Mouse (Mus musculus): ENCODE measurements around the gene Rfx8. TPM values are rescaled to one million over a fixed set of nuclear protein-coding genes. Genes with fewer than 3 reads are reported as not detected.

Gene Rfx8
- polyA plus RNA-seq, 1 experiment from 2014 or later = 0.67 TPM

- Histone ChIP-seq H3K27ac (replicated peaks) (no peak overlapping the region), H3K9me3 (peaks cover 3% of the 10 kb centered on the region; the same call in 1 of the 2 replicates), H3K36me3 (no peaks in the 10 kb centered on the region), H3K9ac (no peak overlapping the region), H3K4me3 (no peak overlapping the region), H3K4me2 (no peak overlapping the region), H3K27me3 (replicated peaks) (no peaks in the 10 kb centered on the region), H3K4me1 (peaks cover 1% of the 10 kb centered on the region; the same call in 1 of the 2 replicates)
- 75% methylated on average over 7 of the region's 7 CpGs for WGBS
- ATAC-seq (ENCODE audit: extremely low read depth, insufficient number of reproducible peaks, low FRiP score, low TSS enrichment) = no peak
Observed at GRCm38 (mm10) chr1:39641667-39642066, 79.1 kb downstream of the Rfx8 start.

DNA sequence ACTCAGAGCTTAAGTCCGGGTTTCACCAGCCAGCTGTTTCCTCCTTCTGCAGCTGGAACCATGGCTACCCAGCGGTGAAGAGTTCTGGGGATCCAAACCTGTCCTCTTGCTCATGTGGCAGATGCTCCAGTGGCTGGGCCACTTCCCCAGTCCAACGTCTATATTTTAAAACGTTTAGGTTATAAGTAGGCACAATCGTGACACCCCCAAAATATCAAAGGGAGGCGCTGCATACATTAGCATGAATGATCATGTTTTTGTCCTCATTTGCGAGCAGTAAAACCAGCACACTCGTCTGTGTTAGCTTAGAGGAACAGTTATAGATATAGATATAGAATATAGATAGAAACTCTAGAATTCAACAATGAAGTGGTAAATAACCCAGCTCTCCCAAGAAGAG lies 83.7 kb downstream of the Rfx8 start:
- H3K27me3 ChIP-seq (replicated peaks) = no peaks in the 10 kb centered on the region; the same call in 1 of the 2 replicates
- no peak overlapping the region for H3K4me2 ChIP-seq
- 56% methylated on average over 8 of the region's 8 CpGs for WGBS
- H3K27ac ChIP-seq (replicated peaks) = no peak overlapping the region
- peaks cover 6% of the 10 kb centered on the region; the same call in 1 of the 2 replicates for H3K4me1 ChIP-seq
- H3K4me3 ChIP-seq = no peak overlapping the region
- no peak for ATAC-seq (ENCODE audit: extremely low read depth, insufficient number of reproducible peaks, low FRiP score, low TSS enrichment)
- H3K9ac ChIP-seq = no peak overlapping the region
- peaks cover 3% of the 10 kb centered on the region; the same call in 1 of the 2 replicates for H3K9me3 ChIP-seq
- no peaks in the 10 kb centered on the region for H3K36me3 ChIP-seq

- no peak for ATAC-seq (ENCODE audit: extremely low read depth, insufficient number of reproducible peaks, low FRiP score, low TSS enrichment)
- H3K27me3 ChIP-seq (replicated peaks) = no peaks in the 10 kb centered on the region; the same call in 1 of the 2 replicates
- H3K36me3 ChIP-seq = no peaks in the 10 kb centered on the region
- H3K4me3 ChIP-seq = no peak overlapping the region
- 11% methylated on average over 5 of the region's 5 CpGs for WGBS
- no peak overlapping the region for H3K4me2 ChIP-seq
- H3K9ac ChIP-seq = peak overlapping the region; percentile 44; the same call in 1 of the 2 replicates
- H3K4me1 ChIP-seq = peaks cover 6% of the 10 kb centered on the region; the same call in 1 of the 2 replicates
- H3K27ac ChIP-seq (replicated peaks) = no peak overlapping the region
- peaks cover 1% of the 10 kb centered on the region; the same call in 1 of the 2 replicates for H3K9me3 ChIP-seq
Observed at GRCm38 (mm10) chr1:39636660-39637059, 84.1 kb downstream of the Rfx8 start.

DNA sequence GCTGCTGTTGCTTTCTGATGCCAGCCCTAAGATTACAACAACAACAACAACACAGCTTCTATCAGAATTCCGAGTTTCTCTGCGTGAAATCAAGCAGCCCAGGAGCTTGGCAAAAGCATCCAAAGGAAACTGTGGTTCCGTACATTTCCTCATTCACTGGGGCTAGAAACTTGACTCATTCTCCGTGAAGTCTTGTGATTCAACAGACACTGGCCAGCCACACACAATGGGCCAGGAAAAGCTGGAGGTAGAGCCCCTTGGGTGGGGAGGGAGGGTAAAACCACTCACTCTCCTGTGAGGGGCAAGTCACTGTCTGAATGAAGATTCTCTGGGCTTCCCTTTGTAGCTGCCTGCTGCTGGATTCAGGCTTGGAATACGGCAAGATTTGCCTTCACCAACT lies 84.6 kb downstream of the Rfx8 start:
- no peak for ATAC-seq (ENCODE audit: extremely low read depth, insufficient number of reproducible peaks, low FRiP score, low TSS enrichment)
- whole genome bisulfite sequencing = 39% methylated on average over 5 of the region's 5 CpGs

DNA sequence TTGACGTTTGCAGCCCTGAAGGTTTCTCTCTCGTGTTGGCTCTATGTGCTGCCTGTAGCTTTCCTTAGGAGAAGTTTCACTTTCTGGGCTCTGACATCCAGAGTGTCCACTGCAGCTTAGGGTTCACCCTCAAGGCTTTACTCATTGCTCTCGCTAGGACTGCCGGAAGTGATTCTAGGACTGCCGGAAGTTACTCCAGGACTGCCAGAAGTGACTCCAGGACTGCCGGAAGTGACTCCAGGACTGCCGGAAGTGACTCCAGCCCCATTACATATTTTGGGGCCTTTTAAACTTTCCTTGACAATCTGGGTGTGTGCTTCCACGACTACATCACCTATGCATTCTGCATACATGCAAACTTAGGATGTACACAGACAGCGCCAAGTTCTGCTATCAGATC lies 92.2 kb downstream of the Rfx8 start:
- no peaks in the 10 kb centered on the region for H3K9me3 ChIP-seq
- no peak overlapping the region for H3K9ac ChIP-seq
- WGBS = 76% methylated on average over 9 of the region's 9 CpGs
- no peak for ATAC-seq (ENCODE audit: extremely low read depth, insufficient number of reproducible peaks, low FRiP score, low TSS enrichment)
- H3K27ac ChIP-seq (replicated peaks) = no peak overlapping the region
- no peaks in the 10 kb centered on the region for H3K4me1 ChIP-seq
- no peaks in the 10 kb centered on the region for H3K36me3 ChIP-seq
- peaks cover 4% of the 10 kb centered on the region; the same call in 1 of the 2 replicates for H3K27me3 ChIP-seq (replicated peaks)
- no peak overlapping the region for H3K4me3 ChIP-seq
- no peak overlapping the region for H3K4me2 ChIP-seq

More for the DNA sequence above, 84.6 kb downstream of the Rfx8 start:
- Histone ChIP-seq H3K4me1 (peaks cover 6% of the 10 kb centered on the region; the same call in 1 of the 2 replicates), H3K27ac (replicated peaks) (no peak overlapping the region), H3K4me2 (no peak overlapping the region), H3K27me3 (replicated peaks) (no peaks in the 10 kb centered on the region; the same call in 1 of the 2 replicates), H3K9me3 (no peaks in the 10 kb centered on the region), H3K4me3 (no peak overlapping the region), H3K36me3 (no peaks in the 10 kb centered on the region), H3K9ac (peak overlapping the region; percentile 44; the same call in 1 of the 2 replicates)

DNA sequence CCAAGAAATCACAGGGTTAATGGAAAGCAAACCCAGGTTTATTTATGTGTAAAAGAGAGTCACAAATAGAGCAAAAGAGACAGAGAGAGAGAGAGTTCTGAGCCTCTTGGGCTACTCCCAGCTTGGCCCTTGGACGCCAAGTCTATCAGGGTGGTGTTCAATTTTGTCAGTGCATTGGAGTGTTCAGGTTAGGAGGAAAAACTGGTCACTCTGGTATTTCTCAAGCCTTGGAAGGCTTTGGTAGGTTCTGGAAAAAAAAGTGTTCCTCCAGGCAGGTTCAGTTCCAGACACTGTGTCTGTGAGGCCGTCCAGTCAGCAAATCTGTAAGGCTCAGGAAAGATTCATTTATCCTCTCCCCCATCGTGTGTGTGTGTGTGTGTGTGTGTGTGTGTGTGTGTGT lies 95.3 kb downstream of the Rfx8 start:
- WGBS = 47% methylated on average over 3 of the region's 3 CpGs
- no peaks in the 10 kb centered on the region for H3K4me1 ChIP-seq
- ATAC-seq (ENCODE audit: extremely low read depth, insufficient number of reproducible peaks, low FRiP score, low TSS enrichment) = no peak

DNA sequence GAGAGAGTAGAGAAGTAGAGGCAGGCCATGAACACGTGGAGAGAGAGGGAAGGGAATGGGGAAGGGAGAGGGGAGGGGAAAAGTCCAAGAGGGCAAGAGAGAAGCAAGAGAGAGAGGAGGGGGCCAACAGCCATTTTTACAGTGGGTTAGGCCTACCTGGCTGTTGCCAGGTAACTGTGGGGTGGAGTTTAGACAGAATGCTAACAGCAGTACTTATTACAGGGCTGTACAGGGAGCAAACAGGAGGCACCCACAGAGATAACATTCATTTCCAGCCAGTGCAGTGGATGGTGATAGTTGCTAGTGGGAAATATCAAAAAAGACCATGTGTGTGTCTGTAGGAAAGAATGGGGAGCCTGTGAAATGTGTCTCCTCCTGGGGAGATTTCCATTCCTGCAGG lies 97.1 kb downstream of the Rfx8 start:
- H3K36me3 ChIP-seq = no peaks in the 10 kb centered on the region
- H3K4me2 ChIP-seq = no peak overlapping the region
- no peak overlapping the region for H3K4me3 ChIP-seq
- no peak overlapping the region for H3K27ac ChIP-seq (replicated peaks)
- no peak overlapping the region for H3K9ac ChIP-seq
- ATAC-seq (ENCODE audit: extremely low read depth, insufficient number of reproducible peaks, low FRiP score, low TSS enrichment) = no peak
- WGBS = 21% methylated on average over 1 of the region's 1 CpGs
- no peaks in the 10 kb centered on the region for H3K9me3 ChIP-seq
- H3K27me3 ChIP-seq (replicated peaks) = 0 out of 2 replicates have a peak, but pooled peaks cover 4% of the 10 kb centered on the region
- H3K4me1 ChIP-seq = no peaks in the 10 kb centered on the region

More for the DNA sequence above, 95.3 kb downstream of the Rfx8 start:
- Histone ChIP-seq H3K4me2 (no peak overlapping the region), H3K36me3 (no peaks in the 10 kb centered on the region), H3K4me3 (no peak overlapping the region), H3K9me3 (no peaks in the 10 kb centered on the region), H3K27ac (replicated peaks) (no peak overlapping the region), H3K9ac (no peak overlapping the region), H3K27me3 (replicated peaks) (0 out of 2 replicates have a peak, but pooled peaks cover 4% of the 10 kb centered on the region)

DNA sequence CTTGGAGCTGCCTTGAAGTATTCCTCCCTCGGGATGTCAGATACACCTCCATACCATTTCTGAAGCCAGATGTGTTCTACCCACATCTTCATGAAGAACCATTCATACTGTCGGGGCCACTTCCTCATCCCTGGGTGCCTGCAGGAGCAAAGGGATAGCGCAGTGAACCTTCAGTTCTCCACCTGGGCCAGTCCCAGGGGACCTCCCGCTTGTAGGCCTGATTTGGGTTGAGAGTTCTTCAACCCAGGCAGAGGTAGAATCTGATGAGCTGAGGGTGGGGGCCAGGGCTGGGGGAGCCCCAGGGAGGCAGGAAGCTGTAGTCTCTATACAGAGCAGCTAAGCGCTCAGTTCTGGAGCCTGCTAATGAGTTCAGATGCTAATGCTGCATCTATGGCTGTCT lies 97.7 kb downstream of the Rfx8 start:
- ATAC-seq (ENCODE audit: extremely low read depth, insufficient number of reproducible peaks, low FRiP score, low TSS enrichment) = no peak
- Histone ChIP-seq H3K27ac (replicated peaks) (no peak overlapping the region), H3K27me3 (replicated peaks) (0 out of 2 replicates have a peak, but pooled peaks cover 4% of the 10 kb centered on the region), H3K4me3 (no peak overlapping the region), H3K9ac (no peak overlapping the region), H3K4me1 (no peaks in the 10 kb centered on the region), H3K4me2 (no peak overlapping the region), H3K9me3 (no peaks in the 10 kb centered on the region), H3K36me3 (no peaks in the 10 kb centered on the region)
- WGBS = 83% methylated on average over 5 of the region's 5 CpGs

DNA sequence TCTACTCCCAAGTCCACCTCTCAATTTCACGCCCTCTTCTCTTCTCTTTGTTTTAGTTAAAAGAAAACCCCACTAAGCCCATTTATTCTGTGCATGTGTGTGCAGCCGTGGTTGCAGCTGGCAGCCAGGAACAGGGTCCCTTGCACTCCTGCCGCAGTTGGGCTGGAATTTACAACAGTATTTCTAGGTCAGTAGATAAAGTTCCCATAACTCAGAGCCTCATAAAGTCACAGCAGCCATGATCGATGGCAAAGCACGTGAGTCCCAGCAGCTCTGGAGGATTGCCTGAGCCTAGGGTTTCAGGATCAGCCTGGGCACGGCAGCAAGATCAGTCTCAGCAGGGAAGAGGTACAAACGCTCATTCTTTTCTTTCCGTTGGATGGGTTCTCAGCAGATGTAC lies 102.3 kb downstream of the Rfx8 start:
- H3K27ac ChIP-seq (replicated peaks) = no peak overlapping the region
- no peak overlapping the region for H3K4me3 ChIP-seq
- peaks cover 7% of the 10 kb centered on the region for H3K4me1 ChIP-seq
- no peak overlapping the region for H3K9ac ChIP-seq
- H3K27me3 ChIP-seq (replicated peaks) = no peaks in the 10 kb centered on the region
- ATAC-seq (ENCODE audit: extremely low read depth, insufficient number of reproducible peaks, low FRiP score, low TSS enrichment) = no peak
- 51% methylated on average over 8 of the region's 8 CpGs for WGBS
- H3K9me3 ChIP-seq = no peaks in the 10 kb centered on the region
- H3K4me2 ChIP-seq = no peak overlapping the region
- no peaks in the 10 kb centered on the region for H3K36me3 ChIP-seq

DNA sequence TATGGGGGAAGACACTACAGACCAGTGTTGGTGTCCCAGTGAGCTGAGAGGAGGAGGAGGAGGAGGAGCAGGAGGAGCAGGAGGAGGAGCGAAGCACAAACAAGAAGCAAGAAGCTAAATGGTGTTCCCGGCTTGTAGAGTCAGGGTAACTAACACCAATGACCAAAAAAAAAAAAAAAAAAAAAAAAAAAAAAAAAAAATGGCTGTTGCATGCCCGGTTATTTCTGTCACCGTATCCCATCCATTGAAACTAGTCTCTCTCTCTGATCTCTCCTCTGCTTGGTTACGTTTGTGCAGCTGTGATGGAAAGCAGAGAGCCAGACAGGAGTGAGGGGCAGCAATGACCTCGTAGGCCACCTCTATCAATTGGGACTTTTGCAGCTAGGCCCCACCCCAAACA lies 105.3 kb downstream of the Rfx8 start:
- Histone ChIP-seq H3K27ac (replicated peaks) (no peak overlapping the region), H3K9me3 (no peaks in the 10 kb centered on the region), H3K4me1 (peaks cover 7% of the 10 kb centered on the region), H3K36me3 (no peaks in the 10 kb centered on the region), H3K9ac (no peak overlapping the region), H3K4me3 (no peak overlapping the region), H3K27me3 (replicated peaks) (no peaks in the 10 kb centered on the region), H3K4me2 (no peak overlapping the region)
- WGBS = 65% methylated on average over 6 of the region's 6 CpGs
- ATAC-seq (ENCODE audit: extremely low read depth, insufficient number of reproducible peaks, low FRiP score, low TSS enrichment) = no peak
